ENCODE assay signal across 8 mouse cellular contexts in the genomic region with DNA sequence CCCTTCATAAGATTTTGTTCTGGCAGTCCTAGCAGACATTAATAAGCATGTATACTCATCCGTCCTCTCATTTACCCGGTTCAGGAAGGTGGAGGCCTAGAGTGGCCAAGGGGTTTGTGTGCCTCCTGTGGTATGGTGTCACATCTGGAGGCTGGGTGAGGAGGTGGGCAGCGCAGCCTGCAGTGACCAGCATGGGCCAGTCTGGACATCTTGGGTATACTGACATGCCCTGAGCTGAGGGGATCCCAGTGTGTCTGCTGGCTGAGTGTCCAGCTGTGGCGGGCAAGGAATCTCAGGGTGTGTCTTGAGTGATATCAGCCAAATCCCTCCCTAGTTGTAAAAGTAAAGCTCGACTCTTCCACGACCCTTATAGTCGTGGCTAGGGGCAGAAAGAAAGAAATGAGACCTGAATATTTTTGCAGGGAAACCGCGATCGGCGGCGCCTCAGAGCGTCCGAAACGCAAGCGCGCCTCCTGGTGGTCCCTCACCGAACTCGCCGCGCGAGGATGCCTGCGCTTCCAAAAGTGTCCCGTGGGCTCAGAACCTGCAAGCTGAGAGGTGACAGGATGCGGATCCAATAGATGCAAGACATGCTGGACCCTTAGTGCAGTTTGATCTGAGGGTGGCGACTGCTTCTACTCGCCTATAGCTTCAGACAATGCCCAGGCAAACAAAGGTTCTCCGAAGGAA. TPM values are rescaled to one million over a fixed set of nuclear protein-coding genes. Genes with fewer than 3 reads are reported as not detected.
A peak's percentile ranks its signal among the peaks of the same experiment; 100 is the strongest.
DNase-seq lines count a peak whose midpoint lies in the region; ATAC-seq lines count a peak whose summit lies in the region.

No protein-coding gene starts in this region.

- no peaks in the 10 kb centered on the region for H3K36me3 ChIP-seq in embryonic facial prominence, embryonic 12.5 days

- H3K4me2 ChIP-seq in embryonic facial prominence, embryonic 12.5 days (replicated peaks): peak overlapping the region; percentile 37

- intact Hi-C loops in heart, postnatal 14 days (cut with DNase I): loop anchor here (5.0 kb wide), 1 partner anchor 320 kb away; no protein-coding TSS in a partner anchor
- intact Hi-C loops in left cerebral cortex, postnatal 14 days (cut with DNase I): no loop called here

- no peaks in the 10 kb centered on the region for H3K9me3 ChIP-seq in embryonic facial prominence, embryonic 12.5 days

- no peak for ATAC-seq in embryonic facial prominence, embryonic 12.5 days (ENCODE audit: insufficient number of reproducible peaks, insufficient read depth, low FRiP score, low TSS enrichment)
- peak; percentile 92 for ATAC-seq in megakaryocyte, adult 5-6 weeks (ENCODE audit: poor library complexity, severe bottlenecking)

- 11% methylated on average over 28 of the region's 28 CpGs for WGBS in embryonic facial prominence, embryonic 12.5 days

- H3K27ac ChIP-seq in embryonic facial prominence, embryonic 12.5 days: no peak overlapping the region

- peaks cover 3% of the 10 kb centered on the region; the same call in 1 of the 2 replicates for H3K4me1 ChIP-seq in embryonic facial prominence, embryonic 12.5 days

- H3K27me3 ChIP-seq in embryonic facial prominence, embryonic 12.5 days: 0 out of 2 replicates have a peak, but pooled peaks cover 3% of the 10 kb centered on the region

- DNase-seq in kidney, adult 11 months: peak; percentile 21
- DNase-seq in kidney, adult 9 months: no peak
- peak; percentile 63 for DNase-seq in adrenal gland, postnatal 25 days
- peak; percentile 67 to 80 for DNase-seq in heart, postnatal 14 days
- DNase-seq in left cerebral cortex, postnatal 14 days (ENCODE audit: low spot score in 2 of 2): peak; percentile 52 to 81
- DNase-seq in right cerebral cortex, postnatal 14 days: peak; percentile 78

- H3K4me3 ChIP-seq in embryonic facial prominence, embryonic 12.5 days: no peak overlapping the region

- no peak overlapping the region for H3K9ac ChIP-seq in embryonic facial prominence, embryonic 12.5 days

RNA-seq across cellular contexts. Expression of a gene that starts 8.0 kb away (rescaled TPM):
- 18.7 and 27.1 TPM in 2 replicates for total RNA-seq in adrenal gland, postnatal 25 days (2021)
- 25.2 and 25.5 TPM in 2 replicates for polyA plus RNA-seq in embryonic facial prominence, embryonic 12.5 days (2016; fragmentation: Nextera tagmentation; extraction: Ambion mirVana)
- total RNA-seq in heart, postnatal 14 days (2021): 10 to 100 TPM; 14.0 to 14.3 TPM
- 10 to 100 TPM; 20.2 to 25.2 TPM for total RNA-seq in left cerebral cortex, postnatal 14 days (2021)
- 13.8 and 14.5 TPM in 2 replicates for total RNA-seq in megakaryocyte, adult 5-6 weeks (2015)
- 49.5 and 53.8 TPM in 2 replicates for total RNA-seq in megakaryocyte, adult 5-6 weeks (2017)

RNA-seq across cellular contexts. Expression of a gene that starts 10.5 kb away (rescaled TPM):
- total RNA-seq in adrenal gland, postnatal 25 days (2021): not detected in 2 replicates
- polyA plus RNA-seq in embryonic facial prominence, embryonic 12.5 days (2016; fragmentation: Nextera tagmentation; extraction: Ambion mirVana): 24.5 and 30.1 TPM in 2 replicates
- not detected for total RNA-seq in heart, postnatal 14 days (2021)
- not detected for total RNA-seq in left cerebral cortex, postnatal 14 days (2021)
- not detected in 2 replicates for total RNA-seq in megakaryocyte, adult 5-6 weeks (2015)
- total RNA-seq in megakaryocyte, adult 5-6 weeks (2017): not detected in 2 replicates

RNA-seq across cellular contexts. Expression of a gene that starts 32.9 kb away (rescaled TPM):
- 111 and 117 TPM in 2 replicates for total RNA-seq in adrenal gland, postnatal 25 days (2021)
- 131 and 156 TPM in 2 replicates for polyA plus RNA-seq in embryonic facial prominence, embryonic 12.5 days (2016; fragmentation: Nextera tagmentation; extraction: Ambion mirVana)
- 10 to 100 TPM; 37.2 to 58.8 TPM for total RNA-seq in heart, postnatal 14 days (2021)
- total RNA-seq in left cerebral cortex, postnatal 14 days (2021): 10 to 100 TPM; 26.3 to 39.2 TPM
- total RNA-seq in megakaryocyte, adult 5-6 weeks (2015): 8.1 and 11.1 TPM in 2 replicates
- 5.2 and 5.5 TPM in 2 replicates for total RNA-seq in megakaryocyte, adult 5-6 weeks (2017)

RNA-seq across cellular contexts. Expression of a gene that starts 59.7 kb away (rescaled TPM):
- not detected in 2 replicates for total RNA-seq in adrenal gland, postnatal 25 days (2021)
- 0.08 and 0.15 TPM in 2 replicates for polyA plus RNA-seq in embryonic facial prominence, embryonic 12.5 days (2016; fragmentation: Nextera tagmentation; extraction: Ambion mirVana)
- not detected for total RNA-seq in heart, postnatal 14 days (2021)
- not detected for total RNA-seq in left cerebral cortex, postnatal 14 days (2021)
- total RNA-seq in megakaryocyte, adult 5-6 weeks (2015): not detected in 2 replicates
- not detected in 2 replicates for total RNA-seq in megakaryocyte, adult 5-6 weeks (2017)
